Mouse (Mus musculus): ENCODE data around the gene Tapt1.

The Tapt1 gene

DNA sequence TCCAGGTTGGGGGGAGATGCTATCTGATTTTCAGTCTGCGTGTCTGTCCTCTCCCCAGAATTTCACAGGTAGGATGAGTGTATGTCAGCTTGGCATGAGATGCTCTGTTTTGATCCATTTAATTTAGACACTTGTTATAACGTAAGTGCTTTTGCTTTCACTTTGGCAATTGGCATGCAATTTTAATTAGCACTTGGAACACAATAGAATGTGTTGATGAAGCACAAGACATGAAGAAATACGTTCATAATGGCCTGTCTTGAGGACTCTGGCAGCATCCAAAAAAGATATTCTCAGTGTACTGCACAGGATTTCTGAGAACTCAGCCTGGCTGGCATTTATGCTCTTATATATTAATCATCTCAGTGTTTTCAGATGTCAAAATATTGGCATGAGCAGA is 7.5 kb upstream of the Tapt1 start:
- DNase-seq = no peak

DNA sequence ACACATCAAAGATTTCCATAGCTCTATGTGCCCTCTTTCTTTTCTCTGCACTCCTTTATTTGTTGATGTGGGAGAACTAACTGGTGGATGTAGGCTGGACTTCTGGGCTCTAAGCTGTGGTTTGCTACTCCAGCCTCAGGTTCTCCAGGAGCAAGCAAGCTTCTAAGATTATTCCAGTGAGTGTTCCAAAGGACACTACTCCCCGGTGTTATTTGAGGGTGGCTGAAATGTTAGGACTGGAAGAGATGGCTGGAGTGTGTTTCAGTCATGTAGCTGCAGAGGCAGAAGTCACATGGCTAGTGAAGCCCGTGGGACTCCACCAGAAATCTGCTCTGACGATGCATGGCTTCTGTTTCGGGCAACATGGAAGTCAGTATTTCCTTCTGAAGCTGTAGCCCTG is 2.3 kb upstream of the Tapt1 start:
- DNase-seq = no peak

DNA sequence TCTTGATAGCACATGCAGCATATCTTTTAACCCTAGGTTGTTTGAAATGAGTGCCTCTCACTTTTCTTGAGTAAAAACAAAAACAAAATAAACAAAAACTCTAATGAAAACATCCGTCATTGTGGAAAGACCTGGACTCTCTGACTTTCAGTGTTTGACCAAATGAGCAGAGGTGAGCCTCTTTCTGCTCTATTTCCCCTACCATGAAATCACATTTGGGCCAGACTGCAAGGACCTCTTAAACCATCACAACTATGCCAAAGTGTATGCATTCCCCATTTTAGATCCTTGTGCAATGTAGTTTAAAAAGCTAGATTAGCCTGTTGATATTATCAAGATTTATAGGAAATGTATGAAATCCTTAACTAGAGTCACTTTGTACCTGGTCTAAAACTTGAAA is 1.9 kb upstream of the Tapt1 start:
- DNase-seq = no peak

DNA sequence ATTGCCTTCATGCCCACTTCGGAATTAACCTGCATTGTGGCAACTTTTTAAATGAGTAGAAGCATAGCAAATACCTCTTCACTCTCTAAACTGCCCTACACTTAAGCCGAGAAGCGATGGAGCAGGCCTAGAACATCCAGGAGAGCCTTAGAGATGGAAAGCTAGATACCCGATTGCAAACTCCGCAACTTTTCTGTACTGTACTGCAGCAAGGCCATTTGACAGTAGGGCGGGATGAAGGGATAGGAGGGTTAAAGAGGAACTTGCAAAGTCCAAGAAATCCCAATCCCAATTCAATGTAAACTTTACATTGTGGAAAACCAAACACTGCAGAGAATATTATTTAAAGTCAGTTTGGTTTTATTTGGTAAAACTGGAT is 1.0 kb upstream of the Tapt1 start:
- no peak for DNase-seq

DNA sequence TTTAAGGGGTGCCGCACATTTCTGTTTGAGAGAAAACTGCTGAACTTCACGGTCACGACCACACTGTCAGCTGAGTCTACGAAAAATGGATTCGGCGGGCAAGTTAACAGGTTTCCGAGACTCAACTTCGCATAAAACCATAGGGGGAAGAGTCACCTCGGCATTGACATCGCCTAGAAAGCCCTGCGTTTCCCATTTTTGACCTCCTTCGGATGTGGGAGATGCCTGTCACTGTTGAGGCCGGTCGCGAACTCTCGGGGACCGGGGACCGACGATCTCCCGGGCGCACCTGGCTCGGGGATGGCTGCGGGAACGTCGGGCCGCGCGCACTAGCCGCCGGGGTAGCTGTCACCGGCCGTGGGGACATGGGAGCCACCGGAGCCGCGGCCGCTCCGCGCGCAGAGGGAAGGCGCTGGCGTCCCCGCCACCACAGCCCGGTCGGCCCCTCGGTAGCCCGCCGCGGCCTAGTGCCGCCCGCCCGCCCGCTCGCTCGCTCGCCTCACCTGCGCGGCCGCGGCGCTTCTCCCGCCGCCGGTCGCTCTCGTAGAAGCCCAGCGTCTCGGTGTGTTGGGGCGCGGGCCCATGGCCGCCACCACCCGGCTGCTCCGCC is 410 bp downstream of the Tapt1 start:
- peak; percentile 35 for DNase-seq

DNA sequence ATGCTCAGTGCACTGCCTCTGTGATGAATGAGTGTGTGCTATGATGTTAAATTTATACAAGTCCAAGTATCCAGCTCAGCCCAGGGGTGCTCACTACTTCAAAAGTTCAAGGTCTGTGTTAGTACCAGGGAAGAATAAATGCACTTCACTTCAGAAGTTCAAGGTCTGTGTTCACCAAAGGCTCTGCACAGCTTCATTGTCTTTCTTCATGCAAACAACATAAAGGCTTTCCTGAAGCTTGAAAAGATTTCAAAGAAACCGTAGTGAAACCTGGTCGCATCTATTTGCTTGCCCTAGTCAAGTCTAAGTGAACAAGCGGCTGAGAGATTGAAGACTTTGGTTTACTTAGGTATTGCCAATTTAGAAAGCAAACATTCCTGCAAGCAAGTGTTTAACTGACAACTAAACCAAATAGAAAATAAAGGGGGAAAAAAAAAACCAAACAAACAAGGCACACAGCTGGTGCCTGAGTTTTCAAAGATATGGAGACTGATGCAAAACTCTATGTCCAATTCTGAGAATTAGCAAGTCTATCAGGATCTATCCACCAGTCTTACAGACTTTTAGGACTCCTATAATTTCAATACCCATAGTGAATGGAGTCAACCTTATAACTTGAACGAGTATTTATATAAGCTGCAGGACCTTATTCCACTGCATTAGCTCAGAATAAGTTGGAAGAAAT is 1.4 kb downstream of the Tapt1 start:
- DNase-seq = no peak

DNA sequence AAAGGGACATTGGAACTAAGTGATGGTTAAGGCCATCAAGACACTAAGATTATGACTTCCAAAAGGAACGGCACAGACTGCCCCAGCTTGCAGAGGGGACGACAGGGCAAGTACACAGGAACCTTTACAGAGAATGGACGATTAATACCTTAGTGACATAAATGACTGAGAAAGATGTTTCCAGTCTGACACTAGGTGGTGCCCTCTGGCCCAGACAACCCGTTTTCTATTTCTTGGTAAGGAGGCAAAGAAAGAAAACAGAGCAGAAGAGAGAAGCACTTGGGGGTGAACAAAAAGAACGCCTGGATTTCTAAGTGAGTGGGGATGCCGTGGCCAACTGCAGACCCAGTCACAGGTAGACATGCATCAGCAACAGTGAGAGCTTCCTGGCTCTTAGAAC is 2.2 kb downstream of the Tapt1 start:
- peak; percentile 36 for DNase-seq

DNA sequence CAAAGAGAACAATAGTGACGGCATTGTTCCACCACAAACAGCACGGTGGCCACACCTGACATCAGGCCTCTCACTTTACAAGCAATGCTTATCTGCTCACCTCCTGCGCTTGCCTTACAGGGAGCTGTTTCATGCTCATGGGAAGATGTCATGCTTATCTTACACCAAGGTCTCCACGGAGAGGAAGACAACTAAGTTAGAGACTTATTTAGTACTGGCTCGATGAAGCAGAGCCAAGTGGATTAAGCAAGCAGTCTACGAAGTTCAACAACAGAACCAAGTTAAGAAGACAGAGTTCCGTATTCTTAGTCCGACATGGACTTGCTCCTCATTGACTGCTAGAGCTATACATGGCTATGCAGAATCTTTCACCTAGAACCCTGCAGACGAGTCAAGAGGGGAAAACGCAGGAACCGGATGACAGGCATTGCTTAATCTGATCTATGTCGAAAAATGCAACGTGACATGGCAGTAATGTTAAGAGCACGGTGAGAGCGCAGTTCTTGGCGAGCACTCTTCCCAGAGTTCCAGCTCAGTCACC is 3.0 kb downstream of the Tapt1 start:
- DNase-seq = no peak

DNA sequence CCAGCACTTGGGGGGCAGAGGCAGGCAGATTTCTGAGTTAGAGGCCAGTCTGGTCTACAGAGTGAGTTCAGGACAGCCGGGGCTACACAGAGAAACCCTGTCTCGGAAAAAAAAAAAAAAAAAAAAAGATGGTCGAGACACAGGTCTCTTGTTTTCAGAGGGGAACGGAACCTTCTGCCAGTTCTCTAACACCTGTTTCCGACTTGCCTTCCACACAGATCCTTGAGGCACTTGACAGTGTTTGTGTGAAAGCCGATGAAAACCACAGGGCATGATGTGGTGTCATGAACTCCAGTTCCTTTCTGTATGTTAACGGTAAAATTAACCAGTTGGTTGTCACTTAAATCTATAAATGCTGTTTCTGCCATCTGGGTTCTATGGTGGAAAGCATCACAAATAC is 6.0 kb downstream of the Tapt1 start:
- no peak for DNase-seq

DNA sequence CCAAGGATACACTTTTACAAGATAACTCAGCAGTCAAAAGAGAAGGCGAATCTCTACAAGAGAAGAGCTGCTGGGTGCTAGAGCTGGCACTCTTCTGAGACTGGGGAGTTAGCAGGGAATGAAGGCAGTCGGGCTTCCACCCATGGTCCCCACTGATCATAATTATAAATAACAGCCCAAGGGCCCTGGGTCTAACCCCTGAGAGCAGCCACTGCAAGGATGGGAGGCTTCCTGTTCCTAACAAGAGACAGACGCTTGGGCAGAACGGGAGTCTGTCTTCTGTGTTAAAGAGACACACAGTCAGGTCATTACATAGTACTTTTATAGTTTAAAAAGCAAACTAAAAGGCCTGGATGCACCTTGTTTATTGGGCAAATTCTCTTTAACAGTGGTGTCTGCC is 6.6 kb downstream of the Tapt1 start:
- DNase-seq = no peak

DNA sequence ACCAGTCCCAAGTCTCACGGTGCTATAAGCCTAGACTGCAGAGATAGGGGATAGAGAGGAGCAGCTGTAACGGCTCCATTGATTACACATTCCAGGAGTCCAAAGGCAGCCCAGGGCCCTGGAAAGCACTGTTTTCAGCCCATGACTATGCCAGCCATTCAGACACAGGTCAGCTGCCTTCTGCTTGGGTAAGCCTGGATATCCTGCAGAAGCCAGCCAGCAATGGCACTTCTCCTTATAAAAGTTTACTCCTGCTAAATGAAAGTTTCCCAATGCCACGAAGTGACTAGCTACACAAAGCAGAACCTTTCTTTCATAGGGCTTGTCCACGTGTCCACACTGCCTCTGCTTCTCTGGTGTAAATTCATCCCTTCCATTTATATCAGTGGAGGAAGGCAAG is 7.9 kb downstream of the Tapt1 start:
- no peak for DNase-seq

DNA sequence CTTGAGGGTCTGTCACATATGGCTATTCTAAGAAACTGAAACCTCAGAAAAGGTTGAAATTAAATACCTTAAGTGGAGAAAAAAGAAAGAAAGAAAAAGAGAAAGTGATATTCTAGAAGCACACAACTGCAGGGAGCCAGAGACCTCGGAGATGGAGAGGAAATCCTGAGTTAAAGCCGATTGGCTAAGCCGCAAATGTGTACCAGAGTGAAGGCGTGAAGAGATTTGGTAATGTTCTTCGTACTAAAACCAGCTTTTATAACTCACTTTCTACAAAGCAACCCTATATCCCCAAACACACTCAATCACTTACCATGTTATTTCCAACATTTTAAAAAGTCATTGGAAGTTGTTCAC is 8.8 kb downstream of the Tapt1 start:
- no peak for DNase-seq

DNA sequence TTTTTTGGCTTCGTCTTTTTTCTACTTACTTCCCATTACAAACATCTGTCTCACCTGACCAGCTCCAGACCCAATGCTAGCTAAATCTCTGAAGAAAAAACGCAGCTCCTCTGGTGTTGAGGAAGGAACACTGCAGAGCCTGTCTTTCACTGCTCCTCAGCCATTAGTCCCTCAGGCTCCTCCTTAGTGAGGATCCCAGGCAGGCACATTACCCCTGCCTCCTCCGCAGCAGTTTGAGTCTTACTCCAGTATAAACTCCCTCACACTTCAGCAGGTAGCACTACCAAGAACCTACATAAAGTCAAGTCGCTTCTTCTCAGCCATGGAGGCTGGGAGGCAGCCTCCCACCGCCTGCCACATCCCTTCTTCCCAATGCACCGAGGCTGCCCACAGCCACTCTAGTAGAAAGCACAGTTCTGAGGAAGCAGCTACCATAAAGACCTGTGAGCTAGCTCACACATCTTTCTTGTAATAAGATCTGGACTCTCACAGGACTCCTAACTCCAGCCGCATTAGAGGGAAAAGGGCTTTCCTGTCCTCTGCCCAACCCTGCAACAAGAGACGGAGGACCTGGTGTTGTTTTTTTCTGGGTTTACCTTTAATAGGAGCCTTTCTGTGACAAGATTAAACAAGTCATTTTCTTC is 9.3 kb downstream of the Tapt1 start:
- DNase-seq = no peak

DNA sequence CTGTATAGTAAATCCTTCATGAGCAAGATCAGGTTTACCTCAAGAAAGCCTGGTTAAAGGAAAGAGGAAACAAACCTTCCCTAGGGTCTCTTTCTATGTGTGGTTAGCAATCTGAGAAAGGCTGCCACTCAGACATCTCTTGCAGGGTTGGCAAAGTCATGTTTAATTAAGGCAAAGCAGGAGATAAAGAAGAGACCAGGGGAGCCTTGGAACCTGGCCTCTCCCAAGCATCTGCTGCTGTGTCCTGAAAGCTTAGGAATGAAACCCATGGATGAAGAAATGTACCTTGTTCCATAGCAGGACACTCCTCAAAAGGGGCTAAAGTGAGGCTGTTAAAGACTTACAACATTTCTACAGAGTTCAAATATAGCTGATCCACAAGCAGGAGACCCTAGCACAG is 11.3 kb downstream of the Tapt1 start:
- no peak for DNase-seq

DNA sequence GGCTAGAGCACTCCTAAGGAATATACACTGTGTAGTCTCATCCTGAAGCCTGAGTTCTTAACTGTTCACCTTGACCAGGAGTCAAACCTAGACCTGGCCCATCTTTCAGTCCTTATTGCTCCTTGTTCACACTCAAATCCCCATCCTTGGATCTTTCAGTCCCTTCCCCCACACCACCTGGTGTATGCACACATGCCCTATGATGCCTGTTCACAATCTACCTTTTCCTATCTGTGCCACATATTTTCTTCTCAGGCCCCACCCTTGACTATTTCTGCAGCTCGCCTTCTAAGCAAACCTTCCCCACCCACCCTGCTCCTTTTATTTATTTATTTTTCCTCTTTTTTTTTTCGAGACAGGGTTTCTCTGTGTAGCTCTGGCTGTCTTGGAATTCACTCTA is 12.4 kb downstream of the Tapt1 start:
- DNase-seq = no peak

DNA sequence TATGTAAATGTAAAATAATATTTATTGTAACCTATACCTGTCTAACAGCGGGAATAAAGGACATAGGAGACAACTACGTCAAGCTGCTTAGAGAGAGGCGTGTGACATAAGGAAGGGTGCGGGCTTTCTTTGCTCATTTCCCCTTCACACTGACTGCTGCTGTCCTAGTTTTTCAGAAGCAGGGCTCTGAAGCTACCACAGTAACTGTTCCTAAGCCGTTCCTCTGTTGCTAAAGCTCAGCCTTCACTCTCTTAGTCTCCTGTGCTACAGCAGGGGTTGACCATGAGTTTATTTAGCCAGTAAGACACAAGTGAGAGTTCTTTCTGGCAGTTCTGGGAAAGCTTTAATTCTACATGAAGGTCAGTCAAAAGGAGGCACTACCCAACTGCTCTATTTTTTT is 13.0 kb downstream of the Tapt1 start:
- no peak for DNase-seq

DNA sequence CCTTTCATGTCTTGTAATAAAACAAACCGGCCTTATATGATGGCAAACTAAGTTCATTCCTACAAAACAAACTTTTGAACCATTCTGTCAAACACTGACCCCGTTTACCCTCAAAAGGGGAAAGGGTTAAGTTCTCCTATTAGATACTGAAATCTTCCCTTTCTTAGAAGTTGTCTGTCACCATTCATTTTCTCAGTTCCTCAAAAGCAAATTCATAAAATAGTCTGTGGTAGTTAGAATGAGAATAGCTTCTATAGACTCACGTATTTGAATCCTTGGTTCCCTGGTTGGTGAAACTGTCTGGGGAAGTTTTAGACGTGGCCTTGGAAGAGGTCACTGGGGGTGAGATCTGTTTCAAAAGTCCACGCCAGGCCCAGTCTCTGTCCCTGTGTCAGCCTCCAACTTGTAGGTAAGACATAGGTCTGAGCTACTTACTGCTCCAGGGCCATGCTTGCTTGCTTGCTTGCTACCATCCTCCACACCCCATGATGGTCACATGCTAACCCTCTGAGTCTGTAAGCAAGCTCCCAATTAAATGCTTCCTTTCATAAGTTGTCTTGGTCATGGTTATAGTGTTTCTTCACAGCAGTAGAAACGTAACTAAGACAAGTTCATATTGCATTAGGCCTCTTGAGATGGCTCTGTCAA is 14.5 kb downstream of the Tapt1 start:
- DNase-seq = no peak

DNA sequence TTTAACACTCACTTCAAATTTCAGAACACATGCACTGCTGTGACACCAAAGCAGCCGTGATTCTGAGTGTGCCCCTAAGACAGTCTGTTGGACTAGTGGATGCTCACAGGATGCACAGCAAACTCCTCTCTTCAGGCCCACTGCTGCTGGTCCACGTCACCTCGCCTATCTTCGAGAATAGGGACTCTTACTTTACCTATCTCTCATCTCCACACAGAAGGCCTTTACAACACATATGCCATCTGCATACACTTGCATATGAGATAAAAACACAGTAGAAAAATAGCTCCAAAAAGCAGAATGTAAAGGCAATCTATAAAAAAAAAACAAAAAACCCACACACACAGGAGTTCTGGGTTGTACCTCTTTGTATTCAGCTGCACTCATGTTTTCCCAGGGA is 19.1 kb downstream of the Tapt1 start:
- no peak for DNase-seq

DNA sequence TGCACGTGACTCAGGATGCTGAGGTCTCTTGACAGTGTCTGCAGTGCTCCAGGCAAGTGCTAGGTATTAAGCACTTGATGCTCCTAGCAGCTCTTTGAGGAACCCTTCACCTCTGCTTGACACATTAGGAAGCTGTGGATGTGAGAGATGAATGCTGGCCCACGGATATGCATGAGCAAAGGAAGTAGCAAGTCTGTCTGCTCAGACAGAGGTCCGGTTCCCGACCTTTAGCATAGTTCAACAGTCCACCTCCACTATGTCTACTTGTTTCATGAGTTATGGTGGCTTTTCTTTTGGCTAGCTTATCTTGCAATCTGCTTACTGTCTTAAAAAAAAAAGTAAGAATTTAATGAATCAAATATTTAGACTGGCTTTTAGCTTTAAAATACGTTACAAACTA is 19.8 kb downstream of the Tapt1 start:
- DNase-seq = no peak

DNA sequence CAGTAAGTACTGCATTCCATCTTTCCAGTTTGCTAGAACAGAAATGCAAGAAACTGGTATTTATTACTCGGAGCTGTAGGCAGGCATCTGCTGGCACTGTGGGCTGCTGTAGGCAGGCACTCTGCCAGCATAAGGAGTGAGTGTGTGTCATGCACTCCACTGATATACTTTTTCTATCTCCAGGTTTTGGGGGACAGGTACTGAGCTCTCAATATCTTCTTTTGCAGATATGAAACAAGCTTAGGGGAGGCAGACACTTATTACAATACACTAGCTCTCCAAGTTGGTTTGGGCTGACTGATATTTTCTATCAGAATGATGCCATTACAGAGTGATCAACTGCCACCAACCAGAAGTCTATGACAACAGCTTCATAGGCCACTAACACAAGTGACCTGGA is 23.0 kb downstream of the Tapt1 start:
- no peak for DNase-seq

DNA sequence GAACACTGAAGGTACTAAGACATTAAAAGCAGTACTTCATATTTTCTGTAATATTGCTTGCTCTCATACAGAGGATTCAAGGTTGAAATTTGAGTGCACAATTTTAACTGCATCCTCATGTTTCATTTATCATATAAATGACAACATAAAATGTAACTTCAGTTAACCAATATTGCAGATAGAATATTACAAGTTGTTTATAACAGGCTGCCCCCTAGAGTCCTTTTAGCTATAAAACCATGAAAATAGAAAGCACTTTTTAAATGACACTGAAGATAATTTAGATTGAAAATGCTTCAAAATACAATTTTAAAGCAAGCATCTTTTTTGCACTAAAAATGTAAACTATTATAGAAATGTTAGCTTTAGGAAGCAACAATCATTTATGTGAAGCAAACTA is 24.8 kb downstream of the Tapt1 start:
- no peak for DNase-seq

DNA sequence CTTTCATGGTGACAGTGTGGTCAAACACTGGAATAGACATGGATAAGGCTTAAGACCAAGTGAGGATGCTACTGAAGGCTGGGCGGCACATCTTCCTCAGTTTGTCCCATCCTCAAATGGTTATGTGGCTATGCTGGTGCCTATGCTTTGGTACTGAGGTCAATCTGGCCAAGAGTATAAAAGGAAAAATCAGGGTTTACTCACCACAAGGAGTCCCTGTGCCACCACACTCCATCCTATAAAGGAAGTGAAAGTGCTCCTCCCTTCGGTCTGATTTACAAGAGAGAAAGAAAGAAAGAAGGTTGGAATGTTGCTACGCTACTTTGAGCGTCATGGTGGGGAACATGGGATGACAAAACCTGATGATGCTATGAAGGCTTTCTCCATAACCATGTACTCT is 27.3 kb downstream of the Tapt1 start:
- no peak for DNase-seq

DNA sequence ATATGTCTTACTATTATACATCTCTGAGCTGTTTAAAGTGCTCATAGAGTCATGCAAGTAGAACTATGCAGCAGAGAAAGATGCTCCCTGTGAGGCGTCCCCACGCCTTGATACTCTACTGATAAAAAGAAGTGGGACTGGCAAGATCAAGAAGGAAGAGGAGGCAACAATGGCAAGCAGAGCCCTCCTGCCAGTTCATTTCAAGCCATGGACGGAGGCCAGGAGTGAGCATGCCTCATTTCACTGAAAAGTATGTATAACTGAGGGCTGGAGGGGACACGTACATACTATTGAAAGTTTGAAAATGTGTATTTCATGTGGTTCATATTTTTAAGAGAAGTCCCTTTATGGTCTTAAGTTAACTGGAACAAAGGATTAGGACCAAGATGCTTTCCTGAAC is 28.0 kb downstream of the Tapt1 start:
- no peak for DNase-seq

DNA sequence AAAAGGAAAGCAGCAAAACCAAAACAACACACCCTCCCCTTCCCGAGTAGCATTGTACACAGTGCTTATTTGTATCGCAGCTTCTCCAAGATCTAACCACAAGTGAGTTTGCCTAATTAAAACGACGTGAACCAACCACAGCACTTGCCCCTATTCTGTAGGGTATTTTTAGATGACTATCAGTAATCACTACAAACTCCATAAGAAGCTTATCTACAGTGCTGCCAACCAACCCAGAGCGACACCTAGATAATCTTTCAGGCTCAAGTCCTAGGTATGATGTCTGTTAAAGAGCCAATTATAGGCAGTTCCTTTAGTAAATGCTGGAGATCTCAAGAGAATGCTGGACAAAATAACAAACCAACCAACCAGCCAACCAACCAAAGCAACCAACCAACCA is 28.6 kb downstream of the Tapt1 start:
- no peak for DNase-seq

Measured in lung, postnatal 14 days (tissue).